Mouse (Mus musculus) skeletal muscle tissue, postnatal 0 days (tissue): Measurements from ENCODE around the gene Srd5a2. TPM values are rescaled to one million over a fixed set of nuclear protein-coding genes. Genes with fewer than 3 reads are reported as not detected.

Source experiments
- polyA plus RNA-seq: library from polyadenylated mRNA; unstranded; fragments of >200 nt; fragmentation: Nextera tagmentation; extraction: Ambion mirVana; gene quantifications from 2 replicates; pipeline ENCODE4 v1.2.1, GENCODE M21; 2015

The Srd5a2 gene
- not detected in 2 replicates for polyA plus RNA-seq

GRCm38 (mm10) chr17:74047210-74048082, at the start of gene Srd5a2:
Gene Srd5a2 (minus strand): TSS chr17:74047916.

Other genes with a start within 250 kb of the Srd5a2 start
- gene Ehd3, start 243.8 kb downstream of the Srd5a2 start, polyA plus RNA-seq: 1.8 and 2.4 TPM in 2 replicates
- 2.1 and 4.7 TPM in 2 replicates for gene Xdh, start 97.7 kb downstream of the Srd5a2 start, polyA plus RNA-seq
- gene Memo1, start 247.6 kb upstream of the Srd5a2 start, polyA plus RNA-seq: 66.5 and 71.3 TPM in 2 replicates